Mouse (Mus musculus) erythroid progenitor cell, adult 5-6 weeks (primary cell): Measurements from ENCODE around the gene Tbc1d22b. TPM values are rescaled to one million over a fixed set of nuclear protein-coding genes. Genes with fewer than 3 reads are reported as not detected.

ENCODE experiments used
- ATAC-seq: replicated peaks from 2 replicates; pipeline ENCODE4 v1.8.0; 2016; ENCODE audit warnings: moderate number of reproducible peaks, mild to moderate bottlenecking, moderate TSS enrichment, inconsistent platforms; ENCODE audit not compliant: poor library complexity, low FRiP score, severe bottlenecking
- total RNA-seq, 2 experiments: library from RNA; stranded (forward) in 1 of 2; stranded (reverse) in 1 of 2; fragments of 150-400 nt in 1 of 2; fragments of 186-747, 209-891 nt in 1 of 2; gene quantifications; 2 replicates each; pipeline versions ENCODE4 v1.2.3 to v1.2.4; 2015 to 2017; ENCODE audit warnings: low replicate concordance in 2 of 2

Gene Tbc1d22b
- total RNA-seq, 2 experiments from 2014 or later, result 1.3 to 3.1 TPM

DNA sequence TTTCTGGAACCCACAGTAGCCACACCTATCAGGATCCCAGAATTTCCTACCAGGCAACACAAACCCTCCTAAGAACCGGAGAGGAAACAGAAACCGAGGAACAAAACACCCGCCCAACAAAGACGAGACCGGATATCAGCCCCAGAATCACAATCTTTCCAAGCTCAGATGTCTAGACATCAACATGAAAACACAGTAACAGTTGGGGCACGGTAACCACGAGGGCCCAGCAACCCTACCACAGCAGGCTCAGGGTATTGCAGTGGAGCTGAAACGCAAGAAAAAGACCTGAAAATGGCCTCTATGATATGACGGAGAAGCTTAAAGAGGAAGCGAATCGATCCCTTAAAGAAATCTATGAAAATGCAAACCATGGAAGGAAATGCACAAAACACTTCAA, 15.7 kb upstream of the Tbc1d22b start:
- no peak for ATAC-seq

DNA sequence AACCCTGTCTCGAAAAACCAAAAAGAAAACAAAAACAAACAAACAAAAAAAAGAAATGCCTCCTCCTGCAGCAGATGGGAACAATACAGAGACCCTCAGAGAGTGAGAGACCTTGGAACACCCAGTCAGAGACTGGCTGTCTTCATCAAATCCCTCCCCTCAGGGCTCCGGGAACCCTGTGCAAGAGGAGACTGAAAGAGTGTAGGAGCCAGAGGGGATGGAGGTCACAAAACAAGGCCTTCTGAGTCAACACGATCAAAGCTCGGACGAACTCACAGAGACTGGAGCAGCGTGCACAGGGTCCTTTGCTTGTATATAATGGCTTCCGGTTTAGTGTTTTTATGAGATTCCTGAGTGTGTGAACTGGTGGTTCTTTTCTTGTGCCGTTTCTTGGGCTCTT, 9.2 kb upstream of the Tbc1d22b start:
- no peak for ATAC-seq

DNA sequence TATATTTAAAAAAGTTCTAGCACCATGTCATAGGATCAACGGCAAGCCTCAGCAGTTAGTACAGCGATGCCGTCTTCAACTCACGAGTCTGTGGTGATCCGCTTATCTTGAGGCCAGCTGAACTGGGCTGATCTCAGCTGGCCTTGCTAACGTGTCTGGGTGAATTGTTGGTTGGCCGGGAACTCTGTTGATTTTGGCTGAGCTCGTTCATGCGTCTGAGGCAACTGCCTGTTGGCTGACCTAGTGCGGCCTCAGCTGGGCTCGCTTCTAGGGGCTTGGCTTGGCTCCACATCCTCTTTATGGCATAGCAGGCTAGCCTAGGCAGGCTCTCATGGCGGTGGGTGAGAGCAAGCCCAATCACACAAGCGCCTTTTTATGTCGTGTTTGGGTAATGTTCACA, 8.2 kb upstream of the Tbc1d22b start:
- ATAC-seq, result no peak

DNA sequence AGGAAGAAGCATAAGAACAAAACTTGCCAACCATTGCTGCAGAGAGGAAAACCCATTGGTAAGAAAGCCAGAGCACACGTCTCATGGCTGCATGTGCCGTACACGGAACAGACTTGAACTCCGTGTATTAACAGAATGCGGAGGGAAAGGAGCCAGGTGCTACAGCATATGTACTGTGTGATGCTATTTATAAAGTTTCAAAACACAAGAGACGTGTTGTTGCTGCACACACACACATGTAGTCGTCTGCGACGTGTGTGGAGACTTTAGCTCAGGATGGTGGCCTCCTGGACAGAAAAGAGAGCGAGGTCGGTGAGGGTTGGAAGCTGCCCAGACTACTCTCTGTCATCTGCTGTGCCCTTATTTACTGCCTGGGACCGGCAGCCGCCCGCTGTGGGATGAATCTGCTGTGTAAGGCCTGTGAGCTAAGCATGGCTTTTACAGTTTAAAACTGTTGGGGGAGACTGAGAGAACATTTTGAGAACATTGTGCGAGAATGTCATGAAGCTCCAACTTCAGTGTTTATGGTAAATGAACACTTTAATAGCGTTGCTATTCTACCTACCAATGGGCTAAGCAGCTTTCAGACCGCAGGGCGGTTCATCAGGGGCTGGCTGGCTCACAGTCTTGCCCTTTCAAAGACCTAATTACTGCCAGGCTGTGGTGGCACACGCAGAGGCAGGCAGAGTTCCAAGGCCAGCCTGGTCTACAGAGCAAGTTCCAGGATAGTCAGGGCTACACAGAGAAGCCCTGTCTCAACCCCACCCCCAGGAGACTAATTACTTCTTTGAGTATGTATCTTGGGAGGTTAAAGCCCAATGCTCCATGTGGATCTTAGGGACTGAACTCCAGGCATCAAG, 6.5 kb upstream of the Tbc1d22b start:
- no peak for ATAC-seq

DNA sequence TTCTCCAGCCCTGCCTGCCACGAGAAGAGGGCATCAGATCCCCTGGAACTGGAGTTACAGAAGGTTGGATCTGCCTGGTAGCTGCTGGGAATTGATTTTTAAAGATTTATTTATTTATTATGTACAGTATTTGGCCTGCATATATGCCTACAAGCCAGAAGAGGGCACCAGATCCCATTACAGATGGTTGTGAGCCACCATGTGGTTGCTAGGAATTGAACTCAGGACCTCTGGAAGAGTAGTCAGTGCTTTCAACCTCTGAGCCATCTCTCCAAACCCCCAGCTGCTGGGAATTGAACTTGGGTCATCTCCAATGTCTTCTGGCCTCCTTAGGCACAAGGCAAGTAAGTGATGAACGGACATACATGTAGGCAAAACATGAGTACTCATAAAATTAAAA, 5.5 kb upstream of the Tbc1d22b start:
- ATAC-seq, result no peak

DNA sequence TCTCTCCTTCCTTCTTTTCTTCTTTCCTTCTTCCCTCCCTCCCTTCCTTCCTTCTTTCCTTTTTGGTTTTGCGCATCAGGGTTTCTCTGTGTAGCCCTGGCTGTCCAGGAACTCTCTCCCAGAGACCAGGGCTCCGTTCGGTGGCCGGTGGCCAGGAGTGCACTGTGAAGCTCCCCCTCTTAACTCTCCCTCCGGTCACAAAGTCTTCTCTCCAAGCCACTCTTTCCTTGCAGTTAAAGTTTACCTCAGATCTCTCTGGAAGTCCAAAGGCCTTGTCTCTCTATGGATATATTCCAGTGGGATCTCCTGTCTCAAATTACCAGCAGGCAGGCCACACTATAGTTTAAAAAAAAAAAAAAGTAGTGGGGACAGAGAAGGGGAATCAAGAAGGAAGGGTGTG, 4.3 kb upstream of the Tbc1d22b start:
- no peak for ATAC-seq

DNA sequence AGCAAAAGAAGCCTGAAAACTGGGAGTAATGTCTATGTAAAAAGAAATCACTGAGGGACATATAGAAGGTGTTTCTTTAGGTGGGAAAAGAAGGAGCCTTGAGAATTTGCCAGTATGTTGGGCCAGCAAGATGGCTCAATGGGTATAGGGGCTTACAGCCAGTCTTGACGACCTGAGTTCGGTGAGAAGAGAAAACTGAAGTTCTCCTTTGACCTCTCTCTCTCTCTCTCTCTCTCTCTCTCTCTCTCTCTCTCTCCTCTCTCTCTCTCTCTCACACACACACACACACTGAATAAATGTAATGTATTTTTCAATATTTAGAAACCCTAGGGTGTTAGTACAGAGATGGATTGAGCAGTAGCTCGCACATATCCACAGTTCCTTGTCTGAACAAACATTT, 1.1 kb upstream of the Tbc1d22b start:
- ATAC-seq, result no peak

DNA sequence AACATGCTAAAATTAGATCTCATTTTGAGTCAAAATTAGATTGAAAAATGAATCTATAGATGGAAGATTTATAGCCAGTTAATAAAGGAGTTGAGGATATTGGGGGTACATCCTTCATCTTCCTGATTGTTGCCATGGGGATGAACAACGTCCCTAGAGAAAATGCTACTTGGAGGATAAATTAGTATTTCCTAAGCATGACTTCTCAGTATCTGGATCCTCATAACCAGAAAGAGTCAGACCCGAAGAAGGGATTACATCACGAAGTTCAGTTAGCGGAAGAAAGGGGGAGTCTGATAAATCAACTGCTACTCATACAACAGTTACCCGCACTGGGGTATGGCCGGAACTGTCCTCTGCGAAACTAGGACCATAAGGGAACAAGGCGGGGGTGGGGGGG, 591 bp upstream of the Tbc1d22b start:
- ATAC-seq, result no peak

DNA sequence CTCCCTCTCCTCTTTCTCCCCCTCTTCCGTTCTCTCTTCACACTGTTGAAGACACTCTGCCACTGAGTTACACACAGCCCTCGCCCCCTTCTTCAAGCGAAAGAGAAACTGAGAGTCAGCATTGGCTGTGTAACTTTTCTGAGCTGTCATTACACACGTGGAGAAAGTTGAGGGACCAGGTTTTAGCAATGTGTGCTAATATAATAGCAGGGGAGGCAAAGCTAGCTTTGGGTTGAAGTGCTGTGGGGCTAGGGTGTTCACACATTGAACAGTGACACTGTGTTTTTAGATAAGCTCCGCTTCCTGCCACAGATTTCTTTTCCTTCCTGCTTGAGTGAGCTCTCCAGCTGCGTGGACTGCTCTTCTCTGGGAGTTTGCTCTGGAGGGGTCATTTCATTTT, 1.4 kb downstream of the Tbc1d22b start:
- no peak for ATAC-seq

DNA sequence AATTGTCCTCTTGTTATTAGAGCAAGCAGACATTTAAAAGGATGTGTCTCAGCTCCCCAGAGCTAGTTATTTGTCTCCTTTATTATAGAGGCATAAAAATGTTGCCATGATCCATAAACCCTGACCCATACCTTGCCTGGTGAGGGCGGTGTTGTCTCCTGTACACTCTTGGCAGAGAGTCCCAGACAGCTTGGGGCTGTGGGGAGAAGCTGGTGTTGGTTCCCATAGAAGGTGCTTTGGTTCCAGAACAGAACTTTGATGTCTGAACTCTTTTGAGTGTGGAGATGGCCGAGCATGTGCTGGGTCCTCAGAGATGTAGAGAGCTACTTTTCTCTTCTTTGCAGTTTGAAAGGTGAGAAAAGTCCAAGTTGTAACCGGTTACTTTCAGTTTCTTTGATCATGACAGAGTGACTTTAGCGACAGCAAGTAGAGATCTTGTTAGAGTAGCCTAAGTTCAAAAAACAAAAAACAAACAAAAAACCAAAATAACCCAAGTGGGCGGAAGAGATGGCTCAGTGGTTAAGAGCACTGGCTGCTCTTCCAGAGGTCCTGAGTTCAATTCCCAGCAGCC, 2.7 kb downstream of the Tbc1d22b start, which contains the start of gene Tmem217:
TSS of gene Tmem217 (minus strand) at position 224 of the 571 bp plus-strand sequence.
- ATAC-seq, result no peak

DNA sequence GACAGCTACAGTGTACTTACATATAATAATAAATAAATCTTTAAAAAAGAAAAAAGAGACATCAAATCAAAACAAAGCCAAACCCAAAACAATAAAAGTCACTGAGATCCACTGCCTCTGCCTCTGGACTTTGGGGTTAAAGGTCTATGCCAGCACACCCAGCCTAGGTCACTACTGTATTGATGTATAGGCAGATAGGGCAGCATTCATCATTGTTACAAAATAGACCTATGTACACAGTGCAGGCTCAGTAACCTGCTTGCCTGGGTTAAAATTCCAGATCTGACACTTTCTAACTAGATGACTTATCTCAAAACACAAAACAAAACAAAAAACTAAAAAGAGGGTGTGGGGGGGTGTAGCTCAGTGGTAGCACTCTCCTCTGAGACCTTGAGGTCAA, 4.6 kb downstream of the Tbc1d22b start:
- ATAC-seq, result no peak

DNA sequence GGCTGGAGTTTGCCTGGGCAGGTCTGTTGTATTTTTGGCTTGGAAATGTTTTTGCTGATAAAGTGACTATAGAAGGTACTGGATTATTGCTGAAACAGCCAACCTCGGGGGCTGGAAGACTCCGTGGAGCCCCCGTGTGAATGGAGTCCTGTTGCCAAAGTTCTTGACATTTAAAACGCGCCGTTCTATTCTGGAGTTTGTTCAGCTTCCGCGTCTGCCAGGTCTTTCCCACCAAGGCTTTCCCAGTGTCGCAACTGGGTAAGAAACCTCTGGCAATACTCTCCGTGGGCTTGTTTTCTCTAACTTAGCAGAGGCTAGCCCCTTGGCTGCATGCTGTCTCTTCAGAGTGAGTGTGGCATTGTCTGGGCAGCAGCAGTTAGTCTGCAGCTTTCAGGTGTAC, 6.9 kb downstream of the Tbc1d22b start:
- ATAC-seq, result no peak

DNA sequence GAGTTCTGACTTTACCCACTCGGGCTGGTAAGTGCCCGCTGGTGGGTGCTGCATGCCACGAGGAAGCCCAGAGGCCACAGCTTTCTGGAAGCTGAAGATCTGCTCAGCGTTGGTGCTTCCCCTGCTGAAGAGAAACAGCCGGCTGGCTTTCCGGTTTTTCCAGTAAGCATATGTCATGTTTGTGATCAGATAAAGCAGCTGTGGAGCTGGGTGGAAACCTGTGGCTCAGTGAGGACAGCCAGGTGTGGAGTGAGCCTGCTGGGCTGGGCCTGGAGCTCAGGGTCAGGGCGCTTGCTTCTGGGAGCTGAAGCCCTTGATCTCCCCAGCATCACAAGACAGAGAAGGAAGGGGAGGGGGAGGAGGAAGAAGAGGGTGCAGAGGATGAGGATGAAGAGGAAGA, 7.3 kb downstream of the Tbc1d22b start:
- no peak for ATAC-seq

DNA sequence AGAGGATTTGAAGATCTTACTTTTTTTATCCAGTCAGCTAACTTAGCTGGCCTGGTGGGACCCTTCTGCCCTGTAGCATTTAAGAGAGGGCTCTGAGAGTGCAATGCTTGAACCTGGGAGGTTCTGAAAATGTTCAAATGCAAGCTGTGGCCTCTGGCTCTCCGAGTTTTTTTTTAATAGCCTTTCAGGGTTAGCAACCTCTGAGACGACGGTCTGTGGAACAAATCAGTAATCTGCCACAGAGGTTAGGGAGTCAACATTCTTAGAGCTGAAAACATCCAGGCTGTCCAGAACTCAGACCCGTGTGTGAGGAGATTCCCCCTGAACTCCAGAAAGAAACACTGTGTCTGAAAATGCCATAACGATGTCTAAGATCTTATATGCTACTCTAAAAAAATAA, 8.9 kb downstream of the Tbc1d22b start:
- ATAC-seq, result no peak

DNA sequence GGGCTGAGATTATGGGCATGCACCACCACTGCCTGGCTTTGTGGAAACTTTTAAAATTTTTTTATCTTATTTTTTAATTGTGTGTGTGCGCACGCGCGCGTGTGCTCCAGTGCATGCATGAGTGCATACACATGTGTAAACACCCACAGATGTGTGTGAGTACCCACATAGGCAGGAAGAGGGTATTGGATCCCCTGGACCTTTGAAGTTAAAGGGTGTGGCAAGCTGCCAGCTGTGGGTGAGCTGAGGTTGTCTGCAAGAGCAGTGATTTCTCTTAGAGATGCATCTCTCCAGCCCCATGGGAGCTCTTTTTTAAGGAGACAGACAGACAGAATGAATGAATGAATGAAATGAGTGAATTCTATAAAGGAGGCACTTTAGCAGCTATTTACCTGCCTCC, 15.9 kb downstream of the Tbc1d22b start:
- ATAC-seq, result no peak

DNA sequence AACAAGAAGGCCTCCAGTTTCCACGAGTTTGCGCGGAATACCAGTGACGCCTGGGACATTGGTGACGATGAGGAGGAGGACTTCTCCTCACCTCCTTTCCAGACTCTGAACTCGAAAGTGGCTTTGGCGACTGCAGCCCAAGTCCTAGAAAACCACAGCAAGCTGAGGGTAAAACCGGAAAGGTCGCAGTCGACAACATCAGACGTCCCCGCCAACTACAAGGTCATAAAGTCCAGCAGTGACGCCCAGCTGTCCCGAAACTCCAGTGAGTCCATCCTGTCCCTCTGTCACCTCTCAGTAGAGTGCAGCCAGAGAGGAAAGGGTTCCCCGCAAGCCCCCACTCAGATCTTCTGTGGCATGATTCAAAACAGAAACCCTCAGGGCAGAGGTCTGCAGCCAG, 18.9 kb downstream of the Tbc1d22b start:
- ATAC-seq, result no peak

DNA sequence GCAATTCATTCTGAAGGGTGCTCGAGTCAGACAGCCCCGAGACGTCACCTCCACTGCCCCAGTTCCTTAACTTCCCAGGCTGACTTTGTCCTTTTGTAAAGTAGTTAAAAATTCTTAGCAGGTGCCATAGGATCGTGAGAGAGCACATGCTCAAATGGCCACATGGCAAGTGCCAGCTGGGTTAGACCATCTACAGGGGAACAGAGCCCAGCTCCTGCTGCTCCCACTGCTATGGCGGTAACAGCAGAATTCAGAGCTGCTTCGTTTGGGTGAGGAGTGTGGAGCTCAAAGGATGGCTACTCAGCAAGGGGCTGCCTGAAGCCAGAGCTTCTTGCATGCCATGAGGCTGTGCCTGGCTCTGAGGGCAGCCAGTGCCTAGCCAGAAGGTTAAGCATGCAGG, 20.2 kb downstream of the Tbc1d22b start:
- no peak for ATAC-seq

DNA sequence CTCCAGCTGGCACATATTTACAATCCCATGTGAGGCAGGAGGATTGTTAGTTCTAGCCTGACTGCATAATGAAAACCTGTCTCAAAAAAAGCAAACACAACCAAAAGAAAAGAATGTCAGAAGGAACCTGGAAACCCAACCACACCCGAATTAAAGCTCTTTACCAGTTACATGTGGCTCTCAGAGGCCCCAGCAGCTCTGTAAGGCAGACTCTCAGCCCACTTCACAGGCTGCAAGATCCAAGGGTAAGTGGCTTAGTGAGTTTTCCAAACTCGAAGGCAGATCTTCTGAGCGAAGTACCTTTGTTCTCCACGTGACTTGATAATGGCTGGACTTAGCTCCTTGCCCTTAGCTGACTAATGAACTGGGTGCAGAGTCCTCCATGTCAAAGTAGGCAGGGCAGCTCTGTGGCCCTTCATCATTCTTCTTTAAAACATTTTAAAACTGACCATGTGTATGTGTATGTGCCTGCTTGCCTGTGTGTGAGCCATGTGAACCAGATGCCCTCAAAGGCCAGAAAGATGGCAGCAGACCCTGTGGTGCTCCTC, 30.1 kb downstream of the Tbc1d22b start:
- ATAC-seq, result no peak

DNA sequence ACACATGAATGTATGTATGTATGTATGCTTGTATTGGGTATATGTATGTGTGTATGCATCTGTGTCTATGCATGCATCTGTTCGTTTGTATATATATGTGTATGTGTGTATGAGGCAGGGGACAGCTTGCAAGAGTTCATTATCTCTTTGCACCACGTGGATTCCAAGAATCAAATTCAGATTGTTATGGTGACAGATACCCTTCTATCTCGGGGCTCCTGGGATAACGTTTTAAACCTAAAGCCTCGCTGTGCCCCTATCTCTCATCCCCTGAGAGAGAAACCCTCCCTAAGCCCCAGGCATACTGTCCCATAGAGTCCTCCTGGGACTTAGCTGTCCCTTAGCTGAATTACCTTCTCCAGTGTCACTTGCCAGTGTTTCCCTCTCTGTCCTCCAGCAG, 34.0 kb downstream of the Tbc1d22b start:
- ATAC-seq, result no peak

DNA sequence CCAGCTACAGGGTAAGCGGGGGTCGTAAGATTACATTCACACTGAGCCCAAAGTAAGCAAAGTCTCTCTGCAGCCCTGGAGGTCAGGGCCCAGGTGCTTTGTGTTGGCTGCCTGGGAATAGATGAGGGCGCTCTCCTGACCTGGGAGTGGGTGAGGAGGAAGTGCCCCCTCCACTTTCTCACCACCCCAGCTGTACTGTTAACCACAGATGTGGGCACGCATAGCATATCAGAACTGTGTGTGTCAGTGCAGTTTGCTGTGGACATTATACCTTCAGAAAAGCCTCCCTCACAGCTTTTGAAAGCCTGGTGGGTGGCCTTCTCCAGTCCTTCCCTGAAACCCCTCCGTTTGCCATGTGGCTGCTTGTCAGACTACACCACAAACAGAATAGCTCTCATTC, 34.7 kb downstream of the Tbc1d22b start:
- no peak for ATAC-seq

DNA sequence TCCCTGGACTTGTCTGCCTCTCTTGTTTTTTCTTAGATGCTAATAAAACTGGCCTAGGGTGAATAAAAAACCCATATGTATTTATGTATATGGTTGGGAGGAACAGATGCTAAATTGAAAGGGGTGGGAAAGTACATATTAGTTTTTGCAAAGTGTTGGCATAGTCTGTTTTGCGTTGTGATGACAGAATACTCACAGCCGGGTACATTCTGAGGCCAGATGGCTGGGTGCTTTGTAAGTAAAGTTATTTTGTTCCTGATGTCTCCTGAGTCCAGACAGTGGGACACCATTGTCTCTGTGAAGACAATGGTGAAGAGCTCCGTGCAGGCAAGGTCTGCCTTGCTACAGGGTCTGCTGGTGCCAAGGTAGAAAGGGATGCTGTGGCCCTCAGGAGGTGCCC, 35.2 kb downstream of the Tbc1d22b start:
- no peak for ATAC-seq
